Mouse (Mus musculus): ENCODE data around the gene Pcna. TPM values are rescaled to one million over a fixed set of nuclear protein-coding genes. Genes with fewer than 3 reads are reported as not detected.

Gene Pcna
- total and polyA plus RNA-seq, 2 experiments from 2014 or later, result 124 to 141 TPM

- Histone ChIP-seq H3K4me2 (ENCODE audit: low read depth) (no peak overlapping the region), H3K4me1 (ENCODE audit: insufficient read depth) (no peaks in the 10 kb centered on the region), H3K9ac (no peak overlapping the region), H3K36me3 (ENCODE audit: insufficient read depth) (no peaks in the 10 kb centered on the region), H3K27ac (ENCODE audit: low read depth, low read length) (no peak overlapping the region), H3K4me3 (ENCODE audit: low read depth, low read length) (no peak overlapping the region), H3K9me3 (ENCODE audit: low read length) (no peaks in the 10 kb centered on the region), H3K27me3 (ENCODE audit: insufficient read depth, low read length) (no peaks in the 10 kb centered on the region)
- DNase-seq (no peak), ATAC-seq (no peak)
- WGBS, result 84% methylated on average over 4 of the region's 4 CpGs
- TF ChIP-seq CTCF (IDR thresholded peaks at IDR 0.05; ENCODE audit: low read depth), result no peak
These were observed 23.1 kb upstream of the Pcna start for GRCm38 (mm10) chr2:132276249-132276648.

- 70% methylated on average over 4 of the region's 4 CpGs for WGBS
- H3K9ac ChIP-seq, result no peak overlapping the region
- ATAC-seq, result no peak
These were observed 22.4 kb upstream of the Pcna start for GRCm38 (mm10) chr2:132275527-132275926.

DNA sequence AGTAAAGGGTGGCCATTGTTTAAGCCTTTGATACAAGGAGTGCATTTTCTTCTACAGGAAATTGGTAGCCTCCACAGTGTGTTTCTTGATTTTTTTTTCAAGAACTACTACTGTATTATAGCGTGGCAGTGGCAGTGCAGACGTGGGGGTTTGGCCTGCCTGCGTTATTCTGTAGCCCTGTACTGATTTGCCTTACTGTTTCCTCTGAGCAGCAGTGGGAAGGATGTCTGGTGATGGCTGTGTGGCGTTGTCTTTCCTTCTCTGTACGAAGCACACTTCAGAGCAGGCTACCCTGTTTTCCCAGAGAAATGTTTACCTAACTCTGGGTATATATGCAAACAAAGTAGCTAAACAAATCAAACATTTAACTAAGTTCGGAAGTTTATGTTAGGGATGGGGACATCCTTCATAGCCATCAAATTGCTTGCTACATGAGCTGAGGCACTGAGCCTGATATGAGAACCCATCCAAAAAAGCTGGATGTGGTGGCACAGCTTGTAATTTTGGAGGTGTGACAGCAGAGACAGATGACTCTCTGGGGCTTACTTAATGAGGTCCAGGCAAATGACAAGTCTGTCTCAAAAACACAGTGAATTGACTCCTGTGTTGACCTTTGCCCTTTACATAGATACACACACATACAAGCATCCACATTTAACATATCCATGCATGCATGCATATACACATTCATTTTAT, 19.7 kb upstream of the Pcna start:
- TF ChIP-seq CTCF (IDR thresholded peaks at IDR 0.05; ENCODE audit: low read depth), result no peak
- 57% methylated on average over 6 of the region's 6 CpGs for WGBS

More at GRCm38 (mm10) chr2:132275527-132275926, 22.4 kb upstream of the Pcna start:
- 0 out of 2 replicates have a peak, but pooled peaks have one; percentile 18 for TF ChIP-seq CTCF (IDR thresholded peaks at IDR 0.05; ENCODE audit: low read depth)
- no peaks in the 10 kb centered on the region for H3K4me1 ChIP-seq (ENCODE audit: insufficient read depth)
- no peak overlapping the region for H3K4me3 ChIP-seq (ENCODE audit: low read depth, low read length)
- no peak for DNase-seq
- H3K4me2 ChIP-seq (ENCODE audit: low read depth), result no peak overlapping the region
- no peaks in the 10 kb centered on the region for H3K27me3 ChIP-seq (ENCODE audit: insufficient read depth, low read length)
- no peak overlapping the region for H3K27ac ChIP-seq (ENCODE audit: low read depth, low read length)
- H3K36me3 ChIP-seq (ENCODE audit: insufficient read depth), result no peaks in the 10 kb centered on the region
- H3K9me3 ChIP-seq (ENCODE audit: low read length), result no peaks in the 10 kb centered on the region

GRCm38 (mm10) chr2:132270331-132270951, 17.3 kb upstream of the Pcna start:
- no peak for DNase-seq

More for the DNA sequence above, 19.7 kb upstream of the Pcna start:
- Histone ChIP-seq H3K9ac (no peak overlapping the region), H3K27ac (ENCODE audit: low read depth, low read length) (no peak overlapping the region), H3K4me3 (ENCODE audit: low read depth, low read length) (no peak overlapping the region), H3K27me3 (ENCODE audit: insufficient read depth, low read length) (no peaks in the 10 kb centered on the region), H3K9me3 (ENCODE audit: low read length) (no peaks in the 10 kb centered on the region), H3K4me2 (ENCODE audit: low read depth) (no peak overlapping the region), H3K36me3 (ENCODE audit: insufficient read depth) (no peaks in the 10 kb centered on the region), H3K4me1 (ENCODE audit: insufficient read depth) (no peaks in the 10 kb centered on the region)
- DNase-seq, result no peak
- no peak for ATAC-seq

DNA sequence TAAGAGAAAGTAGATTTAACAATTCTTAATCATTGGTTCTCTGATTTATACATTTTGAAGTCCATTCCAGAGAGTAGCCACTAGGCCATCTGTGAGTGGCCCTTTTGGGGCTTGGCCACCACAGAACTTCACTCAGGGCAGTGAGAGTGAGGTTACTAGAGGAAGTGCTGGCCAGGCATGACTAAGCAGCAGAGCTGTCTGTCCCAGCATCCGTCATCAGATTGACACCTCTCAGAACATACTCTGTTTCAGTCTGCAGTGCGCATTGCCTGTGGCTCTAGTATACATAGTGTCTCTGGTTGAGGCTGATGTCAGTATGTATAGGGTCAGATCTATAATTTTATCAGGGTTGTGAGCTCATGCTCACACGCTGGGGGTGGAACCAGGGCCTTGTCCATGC, 16.1 kb upstream of the Pcna start:
- WGBS, result 88% methylated on average over 3 of the region's 3 CpGs
- Histone ChIP-seq H3K27me3 (ENCODE audit: insufficient read depth, low read length) (no peaks in the 10 kb centered on the region), H3K9ac (no peak overlapping the region), H3K36me3 (ENCODE audit: insufficient read depth) (no peaks in the 10 kb centered on the region), H3K27ac (ENCODE audit: low read depth, low read length) (no peak overlapping the region), H3K4me1 (ENCODE audit: insufficient read depth) (peaks cover 9% of the 10 kb centered on the region), H3K9me3 (ENCODE audit: low read length) (no peaks in the 10 kb centered on the region), H3K4me2 (ENCODE audit: low read depth) (no peak overlapping the region), H3K4me3 (ENCODE audit: low read depth, low read length) (no peak overlapping the region)
- DNase-seq (no peak), ATAC-seq (no peak)
- TF ChIP-seq CTCF (IDR thresholded peaks at IDR 0.05; ENCODE audit: low read depth), result no peak

More at GRCm38 (mm10) chr2:132270331-132270951, 17.3 kb upstream of the Pcna start:
- Histone ChIP-seq H3K9ac (no peak overlapping the region), H3K27me3 (ENCODE audit: insufficient read depth, low read length) (no peaks in the 10 kb centered on the region), H3K4me3 (ENCODE audit: low read depth, low read length) (no peak overlapping the region), H3K4me1 (ENCODE audit: insufficient read depth) (no peaks in the 10 kb centered on the region), H3K4me2 (ENCODE audit: low read depth) (no peak overlapping the region), H3K27ac (ENCODE audit: low read depth, low read length) (no peak overlapping the region), H3K9me3 (ENCODE audit: low read length) (no peaks in the 10 kb centered on the region), H3K36me3 (ENCODE audit: insufficient read depth) (no peaks in the 10 kb centered on the region)
- no peak for TF ChIP-seq CTCF (IDR thresholded peaks at IDR 0.05; ENCODE audit: low read depth)
- ATAC-seq, result peak; percentile 25; the same call in 1 of the 2 replicates
- 80% methylated on average over 2 of the region's 2 CpGs for WGBS

- H3K9me3 ChIP-seq (ENCODE audit: low read length), result no peaks in the 10 kb centered on the region
- no peaks in the 10 kb centered on the region for H3K27me3 ChIP-seq (ENCODE audit: insufficient read depth, low read length)
- no peak overlapping the region for H3K4me3 ChIP-seq (ENCODE audit: low read depth, low read length)
- no peak overlapping the region for H3K9ac ChIP-seq
- no peak for TF ChIP-seq CTCF (IDR thresholded peaks at IDR 0.05; ENCODE audit: low read depth)
- 94% methylated on average over 3 of the region's 3 CpGs for WGBS
- no peak overlapping the region for H3K4me2 ChIP-seq (ENCODE audit: low read depth)
- H3K4me1 ChIP-seq (ENCODE audit: insufficient read depth), result peaks cover 12% of the 10 kb centered on the region
- no peak for ATAC-seq
- DNase-seq, result no peak
- H3K27ac ChIP-seq (ENCODE audit: low read depth, low read length), result no peak overlapping the region
- H3K36me3 ChIP-seq (ENCODE audit: insufficient read depth), result no peaks in the 10 kb centered on the region
These were observed 13.0 kb upstream of the Pcna start for GRCm38 (mm10) chr2:132266086-132266485.

GRCm38 (mm10) chr2:132265196-132265595, 12.1 kb upstream of the Pcna start:
- H3K4me2 ChIP-seq (ENCODE audit: low read depth), result no peak overlapping the region; the same call in 1 of the 2 replicates
- no peak for TF ChIP-seq CTCF (IDR thresholded peaks at IDR 0.05; ENCODE audit: low read depth)
- no peaks in the 10 kb centered on the region for H3K9me3 ChIP-seq (ENCODE audit: low read length)
- H3K4me3 ChIP-seq (ENCODE audit: low read depth, low read length), result no peak overlapping the region
- ATAC-seq (no peak), DNase-seq (no peak)
- H3K9ac ChIP-seq, result no peak overlapping the region
- WGBS, result 90% methylated on average over 9 of the region's 9 CpGs
- peaks cover 12% of the 10 kb centered on the region for H3K4me1 ChIP-seq (ENCODE audit: insufficient read depth)
- no peaks in the 10 kb centered on the region for H3K27me3 ChIP-seq (ENCODE audit: insufficient read depth, low read length)
- H3K27ac ChIP-seq (ENCODE audit: low read depth, low read length), result no peak overlapping the region
- H3K36me3 ChIP-seq (ENCODE audit: insufficient read depth), result no peaks in the 10 kb centered on the region
